Mouse (Mus musculus) liver, adult 2 months (tissue): ENCODE data around the gene Faim.

Experiments used
- CTCF ChIP-seq: fragments of 200-500 bp; IDR thresholded peaks from 2 replicates; pipeline ENCODE4 v1.5.1; 2011; ENCODE audit warnings: low read depth, low read length, control low read depth
- POLR2A ChIP-seq: fragments of 200-500 bp; IDR thresholded peaks from 2 replicates; pipeline ENCODE4 v1.6.1; 2011; ENCODE audit warnings: low read length, control low read depth; ENCODE audit not compliant: insufficient read depth; ENCODE audit errors: extremely low read depth

GRCm38 (mm10) chr9:98994103-98994502 lies 7.9 kb downstream of the Faim start:
- TF ChIP-seq POLR2A (no peak), CTCF (no peak)
